Mouse (Mus musculus): Measurements from ENCODE around the gene Gadd45b.

Gadd45b gene

GRCm38 (mm10) chr10:80958979-80959637 lies 29.2 kb downstream of the Gadd45b start:
- no peak for DNase-seq

DNA sequence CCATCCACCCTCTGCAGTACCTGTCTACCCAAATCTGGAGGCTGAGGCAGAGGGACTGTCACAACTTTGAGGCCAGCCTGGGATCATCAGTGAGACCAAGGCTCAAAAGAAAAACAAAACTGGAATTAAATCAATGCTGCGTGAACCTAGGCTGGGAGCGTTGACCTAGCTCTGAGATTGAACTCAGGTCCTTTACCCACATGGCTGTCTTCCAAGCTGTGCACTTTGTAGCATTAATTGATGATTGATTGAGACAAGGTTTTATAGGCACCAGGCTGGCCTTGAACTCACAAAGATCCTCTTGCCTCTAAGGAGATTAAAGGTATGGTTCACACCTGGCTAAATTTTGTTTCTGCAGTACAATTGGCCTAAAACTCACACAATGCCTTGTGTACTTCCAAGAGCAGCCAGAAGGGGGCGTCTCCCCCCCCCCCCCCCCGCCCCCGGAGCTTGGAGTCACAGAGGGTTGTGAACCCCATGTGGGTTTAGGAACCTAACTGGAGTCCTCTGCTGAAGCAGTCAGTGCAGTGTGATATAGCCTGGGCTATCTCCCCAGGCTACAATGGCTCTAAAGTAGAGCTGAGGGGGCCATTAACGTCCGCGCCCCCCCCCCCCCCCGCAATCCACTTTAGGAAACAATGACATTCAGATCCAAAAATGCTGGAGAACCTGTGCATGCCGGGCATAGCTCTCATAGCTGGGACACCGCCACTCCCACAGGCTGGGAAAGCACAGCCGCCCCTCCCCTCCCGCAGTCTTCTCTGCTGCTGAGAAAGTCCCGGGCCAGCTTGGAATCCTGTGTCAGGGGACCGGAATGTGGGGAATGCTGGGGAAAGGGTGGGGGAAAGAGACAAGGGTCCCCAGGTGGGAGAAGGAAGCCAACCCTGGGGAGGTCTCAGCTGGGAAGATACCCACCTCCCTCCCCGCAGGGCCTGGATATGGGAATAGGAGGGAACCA lies 31.0 kb downstream of the Gadd45b start:
- DNase-seq, result peak; percentile 64

GRCm38 (mm10) chr10:80962051-80962472 lies 32.2 kb downstream of the Gadd45b start:
- DNase-seq, result no peak

DNA sequence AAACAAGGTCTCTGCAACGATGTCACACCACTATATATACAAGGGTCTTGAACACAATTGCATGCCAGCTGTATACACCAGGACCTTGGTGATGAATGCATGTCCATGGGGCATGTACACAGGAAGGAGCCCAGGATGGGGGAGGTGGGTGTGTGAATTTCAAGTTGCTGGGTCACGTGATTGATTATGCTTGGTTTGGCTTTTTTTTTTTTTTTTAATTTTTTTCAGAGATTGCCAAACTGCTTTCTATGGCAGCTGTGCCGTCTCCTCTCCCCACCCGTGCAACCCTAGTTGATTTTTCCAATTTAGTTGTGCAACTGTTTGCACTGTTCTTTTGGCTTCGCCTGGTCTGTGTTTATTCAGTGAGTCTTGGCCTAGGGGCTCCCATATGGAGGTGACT lies 32.7 kb downstream of the Gadd45b start:
- DNase-seq, result no peak

DNA sequence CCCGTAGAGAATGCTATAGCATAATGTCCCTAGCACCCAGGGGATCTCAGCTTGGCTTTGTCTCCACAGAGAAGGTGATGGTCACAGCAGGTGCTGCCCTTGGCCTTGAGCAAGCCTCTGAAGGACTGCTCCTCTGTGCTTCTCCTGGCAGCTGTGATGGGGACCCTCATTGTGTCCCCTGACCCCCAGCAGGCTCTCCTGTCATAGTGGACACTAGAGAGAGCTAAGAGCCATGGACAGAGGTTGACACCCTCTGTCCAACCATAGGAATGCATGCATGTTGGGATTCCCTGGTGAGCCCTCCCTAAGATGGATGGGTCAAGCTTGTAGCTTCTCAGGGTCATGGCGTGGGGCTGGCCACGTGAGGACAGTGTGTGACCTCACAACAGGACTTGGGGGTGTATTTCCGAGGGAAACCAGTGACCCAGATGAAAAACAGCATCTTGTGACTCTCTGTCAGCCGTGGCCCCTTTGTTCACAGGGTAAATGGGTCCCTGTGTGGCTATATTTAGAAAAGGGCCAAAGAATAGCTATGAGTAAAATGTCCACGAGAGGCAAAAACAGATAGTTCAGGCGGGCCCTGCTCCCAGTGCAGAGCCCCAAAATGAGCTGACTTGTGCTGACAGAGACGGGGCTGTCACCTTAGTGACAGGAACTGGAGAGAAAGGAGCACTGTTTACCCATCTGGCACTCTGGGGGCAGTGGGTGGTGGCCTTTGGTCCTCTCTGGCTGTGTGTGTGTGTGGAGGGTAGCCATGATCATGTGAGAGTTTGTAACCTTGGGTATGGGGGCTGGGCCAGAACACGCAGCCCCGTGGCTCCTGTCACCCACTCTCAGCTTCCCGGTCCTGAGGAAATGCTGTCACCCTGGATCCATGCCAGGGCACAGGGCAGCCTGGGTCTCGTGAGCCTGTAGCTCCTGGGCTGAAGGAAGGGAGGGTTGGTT lies 33.4 kb downstream of the Gadd45b start:
- DNase-seq, result no peak

GRCm38 (mm10) chr10:80966296-80966695 lies 36.4 kb downstream of the Gadd45b start:
- peak; percentile 59 for DNase-seq

DNA sequence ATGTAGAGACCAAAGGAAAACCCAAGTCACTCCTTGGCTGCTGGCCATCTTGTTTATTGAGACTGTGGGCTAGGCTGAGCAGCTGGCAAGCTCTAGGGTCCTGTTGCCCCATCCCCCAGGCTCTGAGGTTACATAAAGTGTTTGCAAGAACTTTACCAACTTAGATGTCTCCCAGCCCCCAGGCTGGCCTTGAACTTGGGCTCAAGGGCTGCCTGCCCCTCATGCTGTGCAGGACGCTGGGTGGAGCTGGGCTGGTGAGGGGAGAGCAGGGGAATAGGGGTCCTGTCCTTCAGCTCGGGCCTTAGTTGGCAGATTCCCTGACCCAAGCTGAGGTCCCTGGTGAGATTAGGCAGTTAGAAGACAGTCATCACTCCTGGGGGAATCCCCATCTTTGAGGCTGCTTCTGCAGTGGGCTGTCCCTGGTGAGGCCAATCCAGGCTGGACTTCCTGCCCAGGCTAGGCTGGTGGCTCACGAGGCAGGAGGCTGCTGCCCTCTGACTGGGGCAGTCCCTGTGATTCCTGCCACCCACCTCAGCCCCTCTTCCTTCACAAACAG lies 37.3 kb downstream of the Gadd45b start:
- no peak for DNase-seq

DNA sequence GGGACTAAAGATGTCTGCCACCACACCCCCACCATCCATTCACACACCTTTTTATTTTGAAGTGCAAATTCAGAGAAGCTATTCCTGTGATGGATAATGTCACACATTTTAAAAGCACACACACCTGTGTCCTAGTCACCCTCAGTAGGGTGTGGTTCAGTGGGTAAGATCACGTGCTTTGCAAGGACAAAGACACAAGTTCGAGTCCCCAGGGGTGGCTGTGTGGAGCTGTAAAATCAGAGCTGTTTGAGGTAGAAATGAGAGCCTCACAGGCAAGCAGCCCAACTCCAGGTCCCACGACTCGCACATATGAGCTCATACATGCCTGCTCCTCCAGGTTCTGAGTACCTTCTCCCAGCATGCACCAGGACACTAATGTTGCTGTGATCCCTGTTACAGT lies 38.2 kb downstream of the Gadd45b start:
- no peak for DNase-seq

- DNase-seq, result no peak
Observed at GRCm38 (mm10) chr10:80969298-80969697, 39.4 kb downstream of the Gadd45b start.

DNA sequence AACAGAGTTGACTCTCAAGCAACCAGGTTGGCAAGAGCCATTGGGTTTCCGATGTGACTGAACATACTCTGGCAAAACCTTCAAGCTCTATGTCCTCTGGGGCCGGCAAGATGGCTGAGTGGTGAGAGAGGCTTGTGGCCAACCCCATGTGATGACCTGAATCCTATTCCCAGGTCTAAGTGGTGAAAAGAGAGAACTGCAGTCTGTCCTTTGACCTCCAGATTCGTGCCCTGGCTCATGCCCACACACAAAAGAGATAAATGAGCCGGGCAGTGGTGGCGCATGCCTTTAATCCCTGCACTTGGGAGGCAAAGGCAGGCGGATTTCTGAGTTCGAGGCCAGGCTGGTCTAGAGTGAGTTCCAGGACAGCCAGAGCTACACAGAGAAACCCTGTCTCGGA lies 40.3 kb downstream of the Gadd45b start:
- DNase-seq, result no peak

DNA sequence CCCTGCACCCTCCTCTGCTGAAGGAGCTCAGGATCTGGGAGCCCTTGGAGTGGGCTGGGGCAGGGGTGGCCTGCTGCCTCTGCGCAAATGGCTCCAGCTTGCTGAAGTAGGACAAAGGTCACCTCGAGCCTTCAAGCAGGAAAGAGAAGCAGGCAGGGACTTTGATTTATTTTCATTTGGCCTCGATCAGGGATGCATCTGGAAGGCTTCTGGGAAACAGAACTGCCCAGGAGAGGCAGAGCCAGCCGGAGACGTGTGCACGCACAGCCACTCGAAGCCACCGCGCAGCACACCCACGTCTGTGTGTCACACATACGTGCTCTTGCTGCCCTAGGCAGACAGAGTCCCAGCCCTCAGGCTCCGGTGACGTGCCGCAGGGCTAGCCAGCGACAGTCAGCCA lies 41.7 kb downstream of the Gadd45b start:
- DNase-seq, result peak; percentile 90

GRCm38 (mm10) chr10:80972071-80972987 lies 42.5 kb downstream of the Gadd45b start:
- DNase-seq, result peak; percentile 59

- no peak for DNase-seq
Observed at GRCm38 (mm10) chr10:80973722-80974121, 43.8 kb downstream of the Gadd45b start.

DNA sequence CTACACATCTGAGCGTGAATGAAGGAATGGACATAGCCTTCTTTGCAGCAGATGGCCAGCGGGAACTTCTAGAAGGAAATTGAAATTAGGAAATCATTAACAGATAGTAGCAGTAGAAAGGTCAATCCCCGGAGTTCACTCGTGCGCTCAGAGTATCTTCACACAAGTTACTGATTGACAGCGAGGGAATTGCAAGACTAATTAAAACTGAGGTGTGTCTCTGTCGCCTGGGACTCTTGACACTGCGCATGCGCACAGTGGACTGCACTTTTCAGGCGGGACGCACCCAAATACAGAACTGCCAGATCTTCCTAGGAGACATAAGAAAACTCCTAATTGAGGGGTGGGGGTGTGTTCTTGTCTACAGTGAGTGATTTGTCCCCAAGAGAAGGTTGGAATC lies 45.6 kb downstream of the Gadd45b start:
- peak; percentile 92 for DNase-seq

DNA sequence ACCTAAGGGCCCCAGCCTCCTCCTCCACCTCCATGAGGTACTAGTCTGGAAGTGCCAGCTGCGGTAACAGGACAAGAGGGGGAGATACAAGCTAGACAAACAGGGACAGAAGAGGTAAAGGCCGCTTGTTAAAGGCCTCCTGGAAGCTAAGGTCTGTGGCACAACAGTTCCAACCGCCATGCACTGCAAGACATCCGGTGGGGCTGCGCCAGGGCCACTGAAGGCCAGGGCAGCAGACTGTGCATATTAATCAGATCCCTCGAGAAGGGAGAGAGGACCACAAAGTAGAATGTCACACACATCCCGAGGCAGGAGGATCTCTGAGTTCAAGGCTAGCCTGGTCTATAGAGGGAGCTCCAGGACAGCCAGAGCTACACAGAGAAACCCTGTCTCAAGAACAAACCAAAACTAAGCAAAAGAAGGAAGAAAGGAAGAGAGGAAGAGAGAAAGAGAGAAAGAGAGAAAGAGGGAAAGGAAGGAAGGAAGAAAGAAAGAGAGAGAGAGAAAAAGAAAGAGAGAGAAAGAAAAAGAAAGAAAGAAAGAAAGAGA lies 51.8 kb downstream of the Gadd45b start:
- DNase-seq, result no peak
